Mouse (Mus musculus) heart, embryonic 14.5 days (tissue): ENCODE data around the gene Mad2l2. TPM values are rescaled to one million over a fixed set of nuclear protein-coding genes. Genes with fewer than 3 reads are reported as not detected.
A peak's percentile ranks its signal among the peaks of the same experiment; 100 is the strongest.

Experiments
- ATAC-seq: fragments of 200-750 bp; cut with Nextera tagmentation; 2 replicates; pipeline ENCODE4 v1.8.0; 2017; ENCODE audit warnings: low read depth, moderate TSS enrichment; ENCODE audit not compliant: insufficient number of reproducible peaks, insufficient read depth, low FRiP score
- H3K27ac ChIP-seq, 2 experiments: fragments of 200-500 bp in 1 of 2; fragments of 300-500 bp in 1 of 2; sonication (generic) in 1 of 2; replicated peaks in 1 of 2; 2 replicates each; pipeline ENCODE4 v1.5.1; 2012 to 2014; ENCODE audit warnings: low read depth in 2 of 2, low read length in 2 of 2, control low read depth in 1 of 2, mild to moderate bottlenecking in 1 of 2, mixed read lengths in 1 of 2; ENCODE audit not compliant: control insufficient read depth in 1 of 2, insufficient read depth in 1 of 2
- H3K27me3 ChIP-seq: fragments of 300-500 bp; sonication (generic); 2 replicates; pipeline ENCODE4 v1.6.1; 2014; ENCODE audit warnings: mild to moderate bottlenecking, low read length, control low read depth; ENCODE audit not compliant: control insufficient read depth, insufficient read depth
- H3K36me3 ChIP-seq: fragments of 300-500 bp; sonication (generic); 2 replicates; pipeline ENCODE4 v1.6.1; 2014; ENCODE audit warnings: mild to moderate bottlenecking, control low read depth, low read length, mixed read lengths; ENCODE audit not compliant: control insufficient read depth, insufficient read depth
- H3K4me1 ChIP-seq, 2 experiments: fragments of 200-500 bp in 1 of 2; fragments of 300-500 bp in 1 of 2; sonication (generic) in 1 of 2; 2 replicates each; pipeline ENCODE4 v1.6.1; 2012 to 2014; ENCODE audit warnings: low read length in 2 of 2, control low read depth in 1 of 2, mixed read lengths in 1 of 2; ENCODE audit not compliant: control insufficient read depth in 2 of 2, insufficient read depth in 2 of 2
- H3K4me2 ChIP-seq: fragments of 300-500 bp; sonication (generic); 2 replicates; pipeline ENCODE4 v1.6.1; 2014; ENCODE audit warnings: mild to moderate bottlenecking, low read length
- H3K4me3 ChIP-seq, 2 experiments: fragments of 200-500 bp in 1 of 2; fragments of 300-500 bp in 1 of 2; sonication (generic) in 1 of 2; 2 replicates each; pipeline ENCODE4 v1.5.1; 2012 to 2014; ENCODE audit warnings: low read length in 2 of 2, mild to moderate bottlenecking in 2 of 2, control low read depth in 1 of 2, low read depth in 1 of 2, moderate library complexity in 1 of 2; ENCODE audit not compliant: control insufficient read depth in 1 of 2, insufficient read depth in 1 of 2
- H3K9ac ChIP-seq: fragments of 300-500 bp; sonication (generic); 2 replicates; pipeline ENCODE4 v1.6.1; 2014; ENCODE audit warnings: mild to moderate bottlenecking, low read length
- H3K9me3 ChIP-seq: fragments of 300-500 bp; sonication (generic); 2 replicates; pipeline ENCODE4 v1.6.1; 2016; ENCODE audit warnings: low read length, control low read depth; ENCODE audit not compliant: control insufficient read depth
- WGBS: fragments of 180-500 bp; shearing (Covaris S2); extraction: QIAGEN DNeasy Blood & Tissue Kit; methylation state at CpG from one replicate; pipeline ENCODE4 v1.1.7; 2014; 5-methylcytosine and 5-hydroxymethylcytosine counted together
- polyA plus RNA-seq: library from polyadenylated mRNA; unstranded; fragments of >200 nt; fragmentation: Nextera tagmentation; extraction: Ambion mirVana; gene quantifications from 2 replicates; pipeline ENCODE4 v1.2.1, GENCODE M21; 2014

The Mad2l2 gene
- polyA plus RNA-seq, 1 experiment from 2014 or later = 40.9 TPM

DNA sequence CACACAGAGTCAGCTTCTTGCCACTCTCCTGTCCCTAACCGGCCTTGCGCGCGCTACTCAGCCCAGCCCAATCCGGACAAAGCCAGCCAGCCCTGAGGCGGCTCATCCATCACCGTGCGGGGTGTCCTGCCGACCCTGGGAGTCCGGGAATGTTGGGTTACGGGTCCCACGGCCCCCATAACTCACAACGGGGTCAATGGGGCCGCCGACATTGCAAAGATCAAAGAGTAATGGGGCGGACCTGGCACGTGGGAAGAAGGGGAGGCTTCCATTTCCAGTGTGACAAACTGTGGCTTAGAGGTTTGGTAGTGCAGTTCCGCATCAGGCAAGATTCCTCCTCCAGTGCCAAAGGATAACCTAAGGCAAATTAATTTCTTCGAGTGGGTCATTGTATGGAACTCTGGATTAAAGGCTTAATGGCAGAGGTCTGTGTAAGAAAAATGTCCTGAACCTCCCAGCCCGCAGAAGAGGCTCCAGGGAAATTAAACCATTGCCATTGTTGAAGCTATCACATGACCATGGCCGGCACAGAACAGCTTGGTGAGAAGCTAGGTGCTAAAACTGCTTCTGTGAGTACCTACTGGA is 1.4 kb downstream of the Mad2l2 start:
- Histone ChIP-seq H3K9me3 (no peaks in the 10 kb centered on the region), H3K4me1 (no peaks in the 10 kb centered on the region; a peak in 2 of 4 replicates), H3K27ac (no peak overlapping the region), H3K9ac (no peak overlapping the region), H3K4me2 (peak overlapping the region; percentile 96), H3K36me3 (no peaks in the 10 kb centered on the region), H3K27me3 (peaks cover 53% of the 10 kb centered on the region), H3K4me3 (peak overlapping the region; percentile 50 to 52)
- 3% methylated on average over 21 of the region's 21 CpGs for WGBS
- ATAC-seq = no peak

DNA sequence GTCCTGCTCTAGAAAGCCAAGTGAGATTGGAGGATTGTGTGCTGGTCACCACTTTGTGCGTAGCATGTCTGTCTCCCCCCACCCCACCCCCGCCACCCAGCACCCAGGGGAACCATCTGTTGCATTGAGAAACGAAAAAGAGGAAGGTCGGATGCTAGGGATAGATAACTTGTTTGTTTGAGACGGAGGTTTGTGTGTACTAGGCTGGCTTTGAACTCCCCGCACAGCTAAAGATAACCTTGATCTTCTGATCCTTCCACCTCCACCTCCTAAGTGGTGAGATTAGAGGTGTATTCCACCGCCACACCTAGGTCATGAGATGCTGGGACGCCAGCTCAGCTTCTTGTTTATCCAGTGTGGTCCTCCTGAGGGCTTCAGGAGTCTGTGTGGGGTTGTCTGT is 4.8 kb downstream of the Mad2l2 start:
- H3K4me1 ChIP-seq = no peaks in the 10 kb centered on the region; a peak in 2 of 4 replicates
- H3K27me3 ChIP-seq = peaks cover 51% of the 10 kb centered on the region
- WGBS = 67% methylated on average over 8 of the region's 8 CpGs
- no peak overlapping the region for H3K27ac ChIP-seq
- H3K4me3 ChIP-seq = no peak overlapping the region
- no peaks in the 10 kb centered on the region for H3K9me3 ChIP-seq
- H3K4me2 ChIP-seq = no peak overlapping the region
- H3K36me3 ChIP-seq = no peaks in the 10 kb centered on the region
- H3K9ac ChIP-seq = no peak overlapping the region
- ATAC-seq = no peak

DNA sequence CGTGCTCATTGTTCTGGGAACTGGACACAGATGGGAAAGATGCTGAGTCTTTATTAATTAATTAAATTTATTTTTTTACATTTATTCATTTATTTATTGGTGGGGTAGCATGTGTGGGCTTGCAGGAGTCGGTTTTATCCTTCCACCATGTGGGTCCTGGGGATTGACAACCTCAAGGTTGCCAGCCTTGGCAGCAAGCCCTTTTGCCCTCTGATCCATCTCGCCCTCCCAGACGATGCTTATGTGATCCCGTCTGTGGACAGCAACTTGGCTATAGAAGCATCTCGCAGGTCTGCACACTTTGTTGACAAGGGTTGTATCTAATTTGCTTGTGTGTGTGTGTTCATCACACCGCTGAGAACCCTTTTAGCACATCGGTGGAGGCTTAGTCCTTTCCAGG is 7.3 kb downstream of the Mad2l2 start:
- 59% methylated on average over 8 of the region's 8 CpGs for WGBS
- H3K4me3 ChIP-seq = no peak overlapping the region
- H3K27me3 ChIP-seq = peaks cover 26% of the 10 kb centered on the region
- no peaks in the 10 kb centered on the region for H3K9me3 ChIP-seq
- no peak overlapping the region for H3K4me2 ChIP-seq
- no peak overlapping the region for H3K27ac ChIP-seq
- no peak for ATAC-seq
- H3K36me3 ChIP-seq = no peaks in the 10 kb centered on the region
- H3K9ac ChIP-seq = no peak overlapping the region
- H3K4me1 ChIP-seq = 0 out of 4 replicates have a peak, but pooled peaks cover 0 to 3% of the 10 kb centered on the region in 2 experiments

DNA sequence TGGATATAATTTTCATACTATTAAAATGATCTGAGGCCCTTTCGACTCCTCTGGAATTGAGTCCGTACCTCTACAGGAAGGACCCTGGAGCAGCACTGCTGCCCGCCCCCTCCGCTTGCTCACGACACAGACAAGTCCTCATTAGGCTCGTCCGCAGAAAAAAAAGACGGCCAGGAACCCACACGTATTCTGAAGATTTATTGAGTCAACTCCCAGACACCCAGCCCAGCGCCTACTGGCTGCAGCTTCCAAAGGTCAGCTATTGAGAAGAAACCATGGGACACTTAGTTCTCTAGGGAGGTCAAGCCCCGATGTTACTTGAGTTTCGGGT is 9.5 kb downstream of the Mad2l2 start:
- Histone ChIP-seq H3K4me1 (0 out of 4 replicates have a peak, but pooled peaks cover 0 to 3% of the 10 kb centered on the region in 2 experiments), H3K36me3 (peaks cover 4% of the 10 kb centered on the region; the same call in 1 of the 2 replicates), H3K9ac (peak overlapping the region; percentile 80), H3K27ac (no peak overlapping the region), H3K9me3 (no peaks in the 10 kb centered on the region), H3K4me3 (peak overlapping the region; percentile 77 to 83), H3K4me2 (peak overlapping the region; percentile 97), H3K27me3 (peaks cover 23% of the 10 kb centered on the region)
- ATAC-seq = no peak; the same call in 1 of the 2 replicates
- 0% methylated on average over 12 of the region's 12 CpGs for WGBS

DNA sequence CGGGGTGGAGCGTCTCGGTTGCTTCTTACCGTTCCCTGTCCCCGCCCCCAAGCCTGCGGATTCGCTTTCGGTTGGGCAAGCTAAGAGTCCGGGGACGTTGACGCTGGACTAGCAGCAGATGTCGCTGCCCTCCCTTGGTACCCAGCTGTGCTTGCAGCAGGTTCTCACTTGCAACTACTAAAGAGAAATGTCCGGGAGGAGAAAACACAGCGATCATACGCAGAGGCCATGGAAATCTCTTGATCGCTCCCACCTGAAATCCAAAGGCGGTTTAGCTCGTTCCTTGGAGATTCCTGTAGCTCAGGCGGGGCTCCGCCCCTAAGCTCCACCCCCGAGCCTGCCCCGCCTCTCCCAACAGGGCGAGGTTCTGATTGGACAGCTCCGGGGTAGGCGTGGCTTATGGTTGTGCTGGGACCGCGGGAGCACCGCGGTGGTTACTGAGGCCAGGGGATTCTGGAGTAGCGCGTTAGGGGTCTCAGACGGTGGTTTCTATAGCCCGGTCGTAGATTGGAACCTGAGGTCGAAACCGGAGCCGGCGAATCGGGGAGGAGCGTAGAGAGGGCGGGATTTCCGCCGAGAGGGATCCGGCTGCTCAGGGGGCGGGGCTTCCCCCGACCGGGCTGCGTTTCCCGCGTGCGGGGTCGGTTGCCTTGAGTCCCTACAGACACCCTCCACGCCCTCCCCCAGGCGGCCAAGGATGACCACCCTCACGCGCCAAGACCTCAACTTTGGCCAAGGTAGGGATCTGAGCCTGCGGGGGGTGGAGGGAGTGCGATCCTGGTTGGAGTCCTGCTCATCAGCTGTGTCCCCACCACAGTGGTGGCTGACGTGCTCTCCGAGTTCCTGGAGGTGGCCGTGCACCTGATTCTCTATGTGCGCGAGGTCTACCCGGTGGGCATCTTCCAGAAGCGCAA is 10.2 kb downstream of the Mad2l2 start:
- H3K27ac ChIP-seq = peak overlapping the region; percentile 81 to 84; a peak in 3 of 4 replicates
- H3K4me3 ChIP-seq = peak overlapping the region; percentile 77 to 83
- H3K4me1 ChIP-seq = 0 out of 4 replicates have a peak, but pooled peaks cover 0 to 3% of the 10 kb centered on the region in 2 experiments
- H3K36me3 ChIP-seq = peaks cover 10% of the 10 kb centered on the region
- WGBS = under 1% methylated on average over 65 of the region's 65 CpGs
- peak overlapping the region; percentile 80 for H3K9ac ChIP-seq
- H3K4me2 ChIP-seq = peak overlapping the region; percentile 97
- H3K27me3 ChIP-seq = peaks cover 23% of the 10 kb centered on the region
- no peaks in the 10 kb centered on the region for H3K9me3 ChIP-seq
- ATAC-seq = peak; percentile 91

DNA sequence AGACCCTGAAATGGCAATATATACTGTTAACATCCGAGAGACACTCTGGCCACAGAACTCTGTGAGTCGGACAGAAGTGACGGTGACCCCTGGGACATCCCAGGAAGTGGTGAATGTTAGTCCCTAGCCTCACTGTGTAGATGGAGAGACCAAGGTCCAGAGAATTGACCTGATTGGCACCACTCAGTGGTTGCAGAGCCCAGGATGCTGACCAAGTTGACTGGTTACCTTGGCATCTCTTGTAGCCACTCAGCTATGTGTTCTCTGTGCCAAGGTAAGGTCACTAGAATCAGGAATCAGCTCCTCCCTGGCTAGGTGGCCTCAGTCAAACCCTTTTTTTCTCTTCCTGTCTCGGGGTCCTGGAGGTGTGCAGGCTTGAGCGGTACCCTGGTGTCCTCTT is 13.5 kb downstream of the Mad2l2 start:
- Histone ChIP-seq H3K4me2 (no peak overlapping the region), H3K9ac (no peak overlapping the region), H3K4me3 (no peak overlapping the region), H3K36me3 (peaks cover 36% of the 10 kb centered on the region), H3K27me3 (peaks cover 4% of the 10 kb centered on the region), H3K4me1 (0 out of 4 replicates have a peak, but pooled peaks cover 0 to 3% of the 10 kb centered on the region in 2 experiments), H3K9me3 (no peaks in the 10 kb centered on the region), H3K27ac (no peak overlapping the region)
- no peak for ATAC-seq
- 79% methylated on average over 5 of the region's 5 CpGs for WGBS

DNA sequence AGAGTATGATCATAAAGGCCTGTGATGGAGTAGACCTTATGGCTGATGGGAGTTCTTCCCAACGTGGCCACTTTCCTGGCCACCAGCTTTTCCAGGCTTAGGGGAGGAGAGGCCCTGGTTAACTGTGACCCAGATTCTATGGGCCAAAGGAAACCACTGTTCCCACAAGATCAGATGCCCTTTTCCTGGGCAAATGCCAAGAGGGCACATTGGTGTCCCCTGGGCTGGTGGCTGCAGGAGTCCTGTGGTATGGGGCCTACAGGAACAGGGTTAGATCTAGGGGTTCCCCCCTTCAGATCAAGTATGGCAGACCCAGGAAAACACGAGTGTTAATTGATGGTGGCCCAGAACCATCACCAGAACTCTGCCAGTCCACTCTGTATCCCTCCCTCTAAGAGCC is 17.5 kb downstream of the Mad2l2 start:
- Histone ChIP-seq H3K4me2 (no peak overlapping the region), H3K27me3 (no peaks in the 10 kb centered on the region), H3K9me3 (no peaks in the 10 kb centered on the region), H3K4me3 (no peak overlapping the region), H3K27ac (no peak overlapping the region), H3K4me1 (peaks cover 3 to 5% of the 10 kb centered on the region in 2 experiments; a peak in 2 of 4 replicates), H3K36me3 (peaks cover 36% of the 10 kb centered on the region), H3K9ac (no peak overlapping the region)
- ATAC-seq = no peak
- WGBS = 89% methylated on average over 2 of the region's 2 CpGs
